Mouse (Mus musculus): ENCODE data around the gene Shf. TPM values are rescaled to one million over a fixed set of nuclear protein-coding genes. Genes with fewer than 3 reads are reported as not detected.
A peak's percentile ranks its signal among the peaks of the same experiment; 100 is the strongest.

Shf gene
- polyA plus RNA-seq, 1 experiment: 14.7 TPM

- 66% methylated on average over 16 of the region's 16 CpGs for WGBS
- TF ChIP-seq CTCF (conservative IDR thresholded peaks at IDR 0.05; ENCODE audit: insufficient read depth, insufficient read length, low read depth, low read length) (no peak), POLR2A (IDR thresholded peaks at IDR 0.05; ENCODE audit: low read depth, low read length) (no peak)
- DNase-seq: peak; percentile 79
- H3K27ac ChIP-seq (ENCODE audit: insufficient read depth, low read depth, low read length): peak overlapping the region; percentile 18; the same call in 1 of the 2 replicates
- no peak overlapping the region for H3K4me3 ChIP-seq (ENCODE audit: insufficient read depth, low read depth, low read length)
- peaks cover 3% of the 10 kb centered on the region for H3K4me1 ChIP-seq (ENCODE audit: control insufficient read depth, insufficient read depth, low read length)
- H3K27me3 ChIP-seq (replicated peaks; ENCODE audit: control insufficient read depth, insufficient read depth, low read length): no peaks in the 10 kb centered on the region
- no peaks in the 10 kb centered on the region for H3K36me3 ChIP-seq (ENCODE audit: control insufficient read depth, insufficient read depth, low read length)
Observed at GRCm38 (mm10) chr2:122381329-122382103, 12.6 kb upstream of the Shf start.

DNA sequence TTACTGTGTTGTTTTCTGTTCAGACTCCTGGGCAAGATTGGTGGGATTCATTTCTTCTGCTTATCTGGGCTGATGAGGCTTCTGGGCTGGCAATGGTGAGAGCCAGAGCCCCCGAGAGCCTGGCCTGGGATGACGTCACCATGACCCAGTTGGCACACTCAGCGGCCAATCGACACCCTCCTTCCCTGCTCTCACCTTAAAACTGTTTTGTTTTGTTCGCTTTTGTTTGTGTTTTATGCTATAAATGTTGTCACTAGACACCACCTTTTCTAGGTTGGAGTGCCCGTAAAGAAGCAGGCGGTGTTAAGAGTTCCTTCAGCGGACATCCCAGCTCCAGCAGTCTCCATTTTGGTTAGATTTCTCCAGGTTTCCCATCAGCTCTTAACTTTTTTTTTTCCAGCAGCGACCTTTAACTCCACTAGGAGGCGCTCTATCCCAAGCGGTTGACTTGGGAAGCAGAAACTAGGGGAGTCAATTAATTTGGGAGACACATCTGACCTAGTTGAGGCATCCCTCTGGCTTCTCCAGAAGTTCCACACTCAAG is 11.9 kb upstream of the Shf start:
- Histone ChIP-seq H3K4me1 (ENCODE audit: control insufficient read depth, insufficient read depth, low read length) (peaks cover 3% of the 10 kb centered on the region), H3K27me3 (replicated peaks; ENCODE audit: control insufficient read depth, insufficient read depth, low read length) (no peaks in the 10 kb centered on the region), H3K27ac (ENCODE audit: insufficient read depth, low read depth, low read length) (peak overlapping the region; percentile 18; the same call in 1 of the 2 replicates), H3K36me3 (ENCODE audit: control insufficient read depth, insufficient read depth, low read length) (no peaks in the 10 kb centered on the region), H3K4me3 (ENCODE audit: insufficient read depth, low read depth, low read length) (peak overlapping the region; percentile 30)
- WGBS: 5% methylated on average over 11 of the region's 11 CpGs
- peak; percentile 75 for DNase-seq
- TF ChIP-seq POLR2A (IDR thresholded peaks at IDR 0.05; ENCODE audit: low read depth, low read length) (no peak), CTCF (conservative IDR thresholded peaks at IDR 0.05; ENCODE audit: insufficient read depth, insufficient read length, low read depth, low read length) (peak; percentile 63)

- no peak overlapping the region for H3K27ac ChIP-seq (ENCODE audit: insufficient read depth, low read depth, low read length)
- no peak for DNase-seq
- H3K4me1 ChIP-seq (ENCODE audit: control insufficient read depth, insufficient read depth, low read length): peaks cover 3% of the 10 kb centered on the region
- no peak for TF ChIP-seq CTCF (conservative IDR thresholded peaks at IDR 0.05; ENCODE audit: insufficient read depth, insufficient read length, low read depth, low read length)
- no peak for TF ChIP-seq POLR2A (IDR thresholded peaks at IDR 0.05; ENCODE audit: low read depth, low read length)
- no peaks in the 10 kb centered on the region for H3K27me3 ChIP-seq (replicated peaks; ENCODE audit: control insufficient read depth, insufficient read depth, low read length)
- WGBS: 50% methylated on average over 2 of the region's 2 CpGs
- no peak overlapping the region for H3K4me3 ChIP-seq (ENCODE audit: insufficient read depth, low read depth, low read length)
- no peaks in the 10 kb centered on the region for H3K36me3 ChIP-seq (ENCODE audit: control insufficient read depth, insufficient read depth, low read length)
Observed at GRCm38 (mm10) chr2:122379292-122379650, 10.3 kb upstream of the Shf start.

DNA sequence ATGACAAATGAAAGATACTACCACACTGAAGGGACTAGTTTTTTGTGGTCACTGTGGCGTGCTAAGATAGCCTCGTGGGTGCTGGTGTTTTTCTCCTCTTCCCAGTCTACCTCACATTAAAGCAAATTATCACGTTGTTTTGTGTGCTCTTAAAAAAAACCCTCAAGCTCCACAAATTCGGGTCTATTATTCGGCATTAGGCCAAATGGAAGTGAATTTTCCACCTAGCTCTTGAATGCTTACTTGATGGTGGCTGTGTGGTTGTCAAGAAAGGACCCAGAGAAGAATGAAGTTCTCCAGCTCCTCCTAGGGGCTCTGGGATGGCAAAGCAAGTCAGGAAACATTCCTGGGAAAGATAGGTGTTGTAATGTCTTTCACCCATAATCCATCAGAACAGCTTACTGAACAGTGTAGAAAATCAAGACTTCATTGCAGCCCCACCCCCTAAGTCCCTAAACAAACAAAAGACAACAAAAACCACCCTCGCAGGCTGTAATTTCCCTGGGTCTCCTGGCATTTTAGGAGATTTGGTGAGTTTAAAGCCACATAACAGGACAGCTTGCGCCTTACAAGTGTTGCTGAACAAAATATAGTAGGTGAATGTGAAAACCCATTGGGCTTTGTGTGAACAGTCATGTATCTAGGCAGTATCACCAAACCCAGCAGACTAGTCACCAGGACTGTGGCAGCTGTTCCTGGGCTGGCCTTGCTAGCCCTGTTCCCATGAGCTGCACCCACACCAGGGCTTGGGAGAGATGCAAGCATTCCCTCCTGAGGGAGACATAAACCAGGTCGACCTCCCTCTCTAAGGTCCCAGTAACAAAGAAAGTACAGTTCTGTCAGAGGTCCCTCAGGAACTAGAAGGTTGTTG is 9.7 kb upstream of the Shf start:
- Histone ChIP-seq H3K27me3 (replicated peaks; ENCODE audit: control insufficient read depth, insufficient read depth, low read length) (no peaks in the 10 kb centered on the region), H3K4me3 (ENCODE audit: insufficient read depth, low read depth, low read length) (no peak overlapping the region; the same call in 1 of the 2 replicates), H3K36me3 (ENCODE audit: control insufficient read depth, insufficient read depth, low read length) (no peaks in the 10 kb centered on the region), H3K27ac (ENCODE audit: insufficient read depth, low read depth, low read length) (no peak overlapping the region; the same call in 1 of the 2 replicates), H3K4me1 (ENCODE audit: control insufficient read depth, insufficient read depth, low read length) (peaks cover 3% of the 10 kb centered on the region)
- TF ChIP-seq CTCF (conservative IDR thresholded peaks at IDR 0.05; ENCODE audit: insufficient read depth, insufficient read length, low read depth, low read length) (peak; percentile 52), POLR2A (IDR thresholded peaks at IDR 0.05; ENCODE audit: low read depth, low read length) (no peak)
- 22% methylated on average over 8 of the region's 8 CpGs for WGBS
- DNase-seq: peak; percentile 84

DNA sequence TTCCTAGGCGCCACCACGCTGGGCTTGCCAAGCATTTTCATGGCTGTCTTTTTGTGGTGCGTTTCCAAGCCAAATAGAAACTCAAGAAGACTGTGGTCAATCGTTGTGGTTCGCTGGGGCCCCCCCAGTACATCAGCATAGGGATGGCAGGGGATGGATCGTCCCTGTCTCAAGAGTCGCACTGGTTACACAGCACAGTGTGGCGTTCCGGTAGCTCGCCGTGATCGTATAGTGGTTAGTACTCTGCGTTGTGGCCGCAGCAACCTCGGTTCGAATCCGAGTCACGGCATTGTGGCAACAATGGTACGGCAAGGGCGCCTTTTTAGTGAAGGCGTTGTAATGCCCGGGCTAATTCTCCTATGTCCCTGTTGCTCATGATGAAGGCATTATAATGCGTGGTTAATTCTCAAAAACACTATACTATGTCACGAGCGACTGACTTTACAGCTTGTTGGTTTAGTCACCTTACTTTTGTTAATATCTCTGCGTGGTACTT is 8.8 kb upstream of the Shf start:
- WGBS: under 1% methylated on average over 26 of the region's 26 CpGs
- peak overlapping the region; percentile 67 for H3K4me3 ChIP-seq (ENCODE audit: insufficient read depth, low read depth, low read length)
- no peaks in the 10 kb centered on the region for H3K27me3 ChIP-seq (replicated peaks; ENCODE audit: control insufficient read depth, insufficient read depth, low read length)
- no peak for TF ChIP-seq CTCF (conservative IDR thresholded peaks at IDR 0.05; ENCODE audit: insufficient read depth, insufficient read length, low read depth, low read length)
- TF ChIP-seq POLR2A (IDR thresholded peaks at IDR 0.05; ENCODE audit: low read depth, low read length): no peak
- peak overlapping the region; percentile 52; the same call in 1 of the 2 replicates for H3K27ac ChIP-seq (ENCODE audit: insufficient read depth, low read depth, low read length)
- no peaks in the 10 kb centered on the region for H3K36me3 ChIP-seq (ENCODE audit: control insufficient read depth, insufficient read depth, low read length)
- H3K4me1 ChIP-seq (ENCODE audit: control insufficient read depth, insufficient read depth, low read length): peaks cover 3% of the 10 kb centered on the region
- peak; percentile 88 for DNase-seq

- H3K4me1 ChIP-seq (ENCODE audit: control insufficient read depth, insufficient read depth, low read length): peaks cover 3% of the 10 kb centered on the region
- WGBS: 1% methylated on average over 28 of the region's 28 CpGs
- TF ChIP-seq POLR2A (IDR thresholded peaks at IDR 0.05; ENCODE audit: low read depth, low read length) (peak; percentile 57), CTCF (conservative IDR thresholded peaks at IDR 0.05; ENCODE audit: insufficient read depth, insufficient read length, low read depth, low read length) (no peak)
- peak overlapping the region; percentile 67 for H3K4me3 ChIP-seq (ENCODE audit: insufficient read depth, low read depth, low read length)
- DNase-seq: peak; percentile 98
- H3K27me3 ChIP-seq (replicated peaks; ENCODE audit: control insufficient read depth, insufficient read depth, low read length): no peaks in the 10 kb centered on the region
- no peaks in the 10 kb centered on the region for H3K36me3 ChIP-seq (ENCODE audit: control insufficient read depth, insufficient read depth, low read length)
- H3K27ac ChIP-seq (ENCODE audit: insufficient read depth, low read depth, low read length): peak overlapping the region; percentile 52; the same call in 1 of the 2 replicates
Observed at GRCm38 (mm10) chr2:122377215-122377674, 8.3 kb upstream of the Shf start.
